Mouse (Mus musculus) MEL (cell line): ENCODE results near the gene Stx3.

Experiments
- BHLHE40 ChIP-seq: IDR thresholded peaks from 2 replicates; pipeline ENCODE4 v1.6.1; 2012; ENCODE audit warnings: low read depth, mild to moderate bottlenecking, inconsistent platforms, low read length, improper control_type of control experiment, borderline replicate concordance
- CTCF ChIP-seq, 3 experiments: IDR thresholded peaks in 2 of 3; conservative IDR thresholded peaks in 1 of 3; 2 replicates each; pipeline ENCODE4 v1.5.1; 2011 to 2012; ENCODE audit warnings: low read length in 3 of 3, low read depth in 2 of 3, mild to moderate bottlenecking in 2 of 3, improper control_type of control experiment in 1 of 3, inconsistent platforms in 1 of 3, mixed read lengths in 1 of 3, moderate library complexity in 1 of 3; ENCODE audit not compliant: control insufficient read depth in 1 of 3, insufficient read depth in 1 of 3, poor library complexity in 1 of 3, severe bottlenecking in 1 of 3
- E2F4 ChIP-seq: IDR thresholded peaks from 2 replicates; pipeline ENCODE4 v1.6.1; 2011; ENCODE audit warnings: low read depth, low read length, improper control_type of control experiment, borderline replicate concordance
- EP300 ChIP-seq, 2 experiments: IDR thresholded peaks; 2 replicates each; pipeline ENCODE4 v1.6.1; 2011; ENCODE audit warnings: improper control_type of control experiment in 2 of 2, low read length in 2 of 2, low read depth in 1 of 2, mild to moderate bottlenecking in 1 of 2
- GABPA ChIP-seq: IDR thresholded peaks from 2 replicates; pipeline ENCODE4 v1.6.1; 2012; ENCODE audit warnings: low read depth, mild to moderate bottlenecking, inconsistent platforms, low read length, improper control_type of control experiment, moderate library complexity
- GATA1 ChIP-seq: IDR thresholded peaks from 2 replicates; pipeline ENCODE4 v1.6.1; 2011; ENCODE audit warnings: low read depth, low read length, improper control_type of control experiment
- HCFC1 ChIP-seq: IDR thresholded peaks from 2 replicates; pipeline ENCODE4 v1.6.1; 2012; ENCODE audit warnings: low read depth, mild to moderate bottlenecking, inconsistent platforms, low read length, improper control_type of control experiment, moderate library complexity
- MAX ChIP-seq: IDR thresholded peaks from 2 replicates; pipeline ENCODE4 v1.6.1; 2011; ENCODE audit warnings: low read length, improper control_type of control experiment
- POLR2A ChIP-seq, 2 experiments: IDR thresholded peaks; 2 replicates each; pipeline ENCODE4 v1.6.1; 2011 to 2012; ENCODE audit warnings: low read length in 2 of 2, mild to moderate bottlenecking in 2 of 2, control low read depth in 1 of 2, improper control_type of control experiment in 1 of 2, low read depth in 1 of 2, moderate library complexity in 1 of 2; ENCODE audit not compliant: control insufficient read depth in 1 of 2, insufficient read depth in 1 of 2, poor library complexity in 1 of 2
- POLR2AphosphoS2 ChIP-seq: IDR thresholded peaks from 2 replicates; pipeline ENCODE4 v1.6.1; 2011; ENCODE audit warnings: low read length, improper control_type of control experiment
- TBP ChIP-seq: IDR thresholded peaks from 2 replicates; pipeline ENCODE4 v1.8.0; 2011; ENCODE audit warnings: low read depth, low read length, improper control_type of control experiment
- USF1 ChIP-seq: IDR thresholded peaks from 2 replicates; pipeline ENCODE4 v1.6.1; 2014; ENCODE audit warnings: low read depth, mild to moderate bottlenecking, inconsistent platforms, low read length, improper control_type of control experiment, moderate library complexity
- USF2 ChIP-seq, 2 experiments: IDR thresholded peaks; 2 replicates each; pipeline ENCODE4 v1.6.1; 2011 to 2012; ENCODE audit warnings: improper control_type of control experiment in 2 of 2, low read length in 2 of 2, borderline replicate concordance in 1 of 2, inconsistent platforms in 1 of 2, low read depth in 1 of 2, mild to moderate bottlenecking in 1 of 2; ENCODE audit not compliant: insufficient read depth in 1 of 2
- ZMIZ1 ChIP-seq: IDR thresholded peaks from 2 replicates; pipeline ENCODE4 v1.6.1; 2012; ENCODE audit warnings: low read depth, mild to moderate bottlenecking, inconsistent platforms, low read length, improper control_type of control experiment, moderate library complexity

DNA sequence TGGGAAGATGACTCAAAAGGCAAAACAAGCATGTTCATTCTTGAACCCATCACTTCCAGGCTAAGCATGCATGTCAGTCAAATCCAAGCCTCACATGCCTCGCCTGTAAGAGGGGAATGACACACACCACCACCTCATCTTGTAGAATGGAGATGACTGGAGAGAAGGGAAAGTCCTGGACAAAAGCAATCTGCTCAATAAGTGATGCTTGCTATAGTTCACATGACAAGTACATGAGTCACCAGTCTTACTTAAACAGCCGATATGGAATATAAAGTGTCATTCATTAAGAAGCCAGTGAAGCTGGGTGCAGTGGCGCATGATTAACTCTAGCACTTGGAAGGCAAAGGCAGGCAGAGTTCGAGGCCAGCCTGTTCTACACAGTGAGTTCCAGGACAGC is 6.1 kb downstream of the Stx3 start:
- TF ChIP-seq MAX = no peak
- TF ChIP-seq CTCF (IDR thresholded peaks at IDR 0.05 in 2 of 3, conservative IDR thresholded peaks at IDR 0.05 in 1 of 3; ENCODE audit: control insufficient read depth in 1 of 3, insufficient read depth in 1 of 3, low read depth in 2 of 3, low read length in 3 of 3, poor library complexity in 1 of 3, severe bottlenecking in 1 of 3) = no peak
- TF ChIP-seq EP300 (IDR thresholded peaks at IDR 0.05; ENCODE audit: low read depth in 1 of 2, low read length in 2 of 2) = no peak
- TF ChIP-seq BHLHE40 = no peak
- no peak for TF ChIP-seq E2F4
- no peak for TF ChIP-seq POLR2AphosphoS2
- TF ChIP-seq USF1 = no peak
- no peak for TF ChIP-seq ZMIZ1
- TF ChIP-seq USF2 (IDR thresholded peaks at IDR 0.05; ENCODE audit: borderline replicate concordance in 1 of 2, insufficient read depth in 1 of 2, low read depth in 1 of 2, low read length in 2 of 2) = no peak
- no peak for TF ChIP-seq POLR2A (IDR thresholded peaks at IDR 0.05; ENCODE audit: control insufficient read depth in 1 of 2, insufficient read depth in 1 of 2, low read depth in 1 of 2, low read length in 2 of 2, poor library complexity in 1 of 2)
- TF ChIP-seq GABPA = no peak
- no peak for TF ChIP-seq GATA1
- no peak for TF ChIP-seq TBP
- no peak for TF ChIP-seq HCFC1
